Comparison of ENCODE assay signal across 25 mouse cellular contexts in the genomic region with DNA sequence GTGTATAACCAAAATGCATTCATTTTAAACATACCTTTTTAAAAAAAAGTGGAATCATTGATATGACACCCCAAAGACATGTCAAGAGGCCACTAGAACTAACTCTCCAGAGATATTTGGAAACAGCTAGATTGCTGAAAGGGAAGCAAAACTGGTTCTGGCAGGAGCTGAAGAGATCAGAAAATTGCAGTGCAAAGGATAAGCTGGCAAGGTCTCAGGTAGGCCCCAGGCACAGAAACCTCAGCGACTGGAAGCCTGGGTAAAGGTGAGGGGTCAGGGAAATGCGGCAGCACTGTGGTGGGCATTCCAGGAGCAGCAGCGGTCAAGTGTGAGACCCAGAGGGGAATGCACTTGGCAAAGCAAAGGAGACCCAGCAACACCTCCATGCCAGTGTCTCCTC. TPM values are rescaled to one million over a fixed set of nuclear protein-coding genes. Genes with fewer than 3 reads are reported as not detected.
DNase-seq lines count a peak whose midpoint lies in the region; ATAC-seq and TF ChIP-seq lines count a peak whose summit lies in the region.
"Had no signal": no experiment of that assay in that cellular context is flagged by ENCODE, and none has a peak within 500 bp of the region (broad histone marks: within the 10 kb centered on the region; RNA-seq: fewer than 3 reads in every experiment).

No protein-coding gene starts in this region.

- no peak overlapping the region for H3K27ac ChIP-seq in liver, embryonic 11.5 days (ENCODE audit: low read depth, low read length)
- H3K27ac ChIP-seq in lung, embryonic 16.5 days (ENCODE audit: low read length) = peak overlapping the region; percentile 56; the same call in 1 of the 2 replicates
- H3K27ac ChIP-seq in stomach, postnatal 0 days (replicated peaks) = no peak overlapping the region
- H3K27ac ChIP-seq: forebrain, embryonic 10.5 days; heart, embryonic 15.5 days; hindbrain, embryonic 14.5 days; hindbrain, postnatal 0 days had no signal

- peak; percentile 83 for DNase-seq in heart, adult 11 months
- DNase-seq in heart, postnatal 25 days (ENCODE audit: low spot score) = no peak
- peak; percentile 10 for DNase-seq in liver, embryonic 11.5 days (ENCODE audit: low spot score)
- no peak for DNase-seq in liver
- DNase-seq in lung, postnatal 4 days = no peak
- DNase-seq in lung, postnatal 25 days (ENCODE audit: low spot score) = peak; percentile 21
- DNase-seq in stomach, postnatal 0 days (ENCODE audit: low spot score) = no peak
- DNase-seq: adrenal gland, postnatal 10 days; adrenal gland, postnatal 36 days; B cell, adult 2 months; cerebellum, adult 18-20 months; cerebellum, adult 9-10 months; cerebellum, postnatal 14 days; gastrocnemius, postnatal 25 days; heart, postnatal 10 days; heart, postnatal 4 days had no signal

- H3K36me3 ChIP-seq in liver, embryonic 11.5 days (ENCODE audit: control insufficient read depth, insufficient read depth, low read length) = no peaks in the 10 kb centered on the region
- H3K36me3 ChIP-seq in lung, embryonic 16.5 days (ENCODE audit: control insufficient read depth, insufficient read depth, low read length) = no peaks in the 10 kb centered on the region
- no peaks in the 10 kb centered on the region for H3K36me3 ChIP-seq in stomach, postnatal 0 days (ENCODE audit: control insufficient read depth, insufficient read depth, low read length)
- H3K36me3 ChIP-seq: forebrain, embryonic 10.5 days; G1E; heart, embryonic 12.5 days; heart, embryonic 15.5 days had no signal

- H3K9ac ChIP-seq in liver, embryonic 11.5 days (ENCODE audit: low read depth, low read length) = no peak overlapping the region
- H3K9ac ChIP-seq in lung, embryonic 16.5 days (ENCODE audit: low read length) = no peak overlapping the region
- H3K9ac ChIP-seq in stomach, postnatal 0 days (ENCODE audit: low read length) = no peak overlapping the region
- H3K9ac ChIP-seq: heart, embryonic 12.5 days; heart, embryonic 15.5 days; hindbrain, embryonic 14.5 days had no signal

- no peaks in the 10 kb centered on the region; the same call in 1 of the 2 replicates for H3K27me3 ChIP-seq in liver, embryonic 11.5 days (replicated peaks; ENCODE audit: control insufficient read depth, insufficient read depth, low read length)
- no peaks in the 10 kb centered on the region for H3K27me3 ChIP-seq in lung, embryonic 16.5 days (ENCODE audit: control insufficient read depth, insufficient read depth, low read depth, low read length)
- H3K27me3 ChIP-seq in stomach, postnatal 0 days (ENCODE audit: control insufficient read depth, insufficient read depth, low read length) = no peaks in the 10 kb centered on the region
- H3K27me3 ChIP-seq: heart, embryonic 12.5 days; heart, embryonic 15.5 days; Patski had no signal

- H3K4me3 ChIP-seq in liver, embryonic 11.5 days (ENCODE audit: low read depth, low read length) = no peak overlapping the region
- no peak overlapping the region for H3K4me3 ChIP-seq in lung, embryonic 16.5 days (ENCODE audit: low read length)
- no peak overlapping the region for H3K4me3 ChIP-seq in stomach, postnatal 0 days (ENCODE audit: low read depth, low read length)
- H3K4me3 ChIP-seq: forebrain, embryonic 10.5 days; heart, embryonic 12.5 days; heart, embryonic 15.5 days had no signal

- no peak for TF ChIP-seq EP300 in stomach, postnatal 0 days (optimal IDR thresholded peaks at IDR 0.05)

- H3K4me1 ChIP-seq in liver, embryonic 11.5 days (replicated peaks; ENCODE audit: control insufficient read depth, insufficient read depth, low read length) = no peaks in the 10 kb centered on the region
- H3K4me1 ChIP-seq in lung, embryonic 16.5 days (replicated peaks; ENCODE audit: control insufficient read depth, insufficient read depth, low read length) = peaks cover 16% of the 10 kb centered on the region
- H3K4me1 ChIP-seq in stomach, postnatal 0 days (replicated peaks; ENCODE audit: control insufficient read depth, insufficient read depth) = no peaks in the 10 kb centered on the region
- H3K4me1 ChIP-seq: forebrain, embryonic 10.5 days; heart, embryonic 12.5 days had no signal

- no peak overlapping the region for H3K4me2 ChIP-seq in liver, embryonic 11.5 days
- H3K4me2 ChIP-seq in lung, embryonic 16.5 days (ENCODE audit: low read depth, low read length) = no peak overlapping the region
- no peak overlapping the region for H3K4me2 ChIP-seq in stomach, postnatal 0 days (replicated peaks; ENCODE audit: low read depth)
- H3K4me2 ChIP-seq: heart, embryonic 12.5 days; heart, embryonic 15.5 days; hindbrain, embryonic 14.5 days had no signal

- 64% methylated on average over 3 of the region's 3 CpGs for WGBS in liver, embryonic 11.5 days
- 44% methylated on average over 3 of the region's 3 CpGs for WGBS in lung, embryonic 16.5 days
- WGBS in stomach, postnatal 0 days = 53% methylated on average over 3 of the region's 3 CpGs

- ATAC-seq in liver, embryonic 11.5 days (replicated peaks; ENCODE audit: low FRiP score) = no peak
- peak; percentile 58; the same call in 1 of the 2 replicates for ATAC-seq in lung, embryonic 16.5 days (ENCODE audit: low read depth)
- no peak for ATAC-seq in stomach, postnatal 0 days (ENCODE audit: low FRiP score, low TSS enrichment)
- ATAC-seq: forebrain, embryonic 14.5 days; hindbrain, postnatal 0 days; Patski had no signal

- no peaks in the 10 kb centered on the region for H3K9me3 ChIP-seq in liver, embryonic 11.5 days (ENCODE audit: control insufficient read depth, low read length)
- no peaks in the 10 kb centered on the region for H3K9me3 ChIP-seq in lung, embryonic 16.5 days (ENCODE audit: control insufficient read depth, low read length)
- H3K9me3 ChIP-seq in stomach, postnatal 0 days (ENCODE audit: control insufficient read depth, low read length) = no peaks in the 10 kb centered on the region
- H3K9me3 ChIP-seq: forebrain, embryonic 10.5 days; heart, embryonic 12.5 days; heart, embryonic 15.5 days had no signal

- TF ChIP-seq CTCF in stomach, postnatal 0 days (IDR thresholded peaks at IDR 0.05; ENCODE audit: low read depth) = no peak

- intact Hi-C loops in heart, postnatal 25 days (cut with DNase I) = no loop called here

RNA-seq across cellular contexts. Expression of a gene that starts 30.0 kb away (rescaled TPM):
- 10 to 100 TPM; 13.8 to 14.3 TPM for total RNA-seq in heart, postnatal 25 days (2021)
- 2.7 and 3.1 TPM in 2 replicates for polyA plus RNA-seq in liver, embryonic 11.5 days (2014; fragmentation: Nextera tagmentation; extraction: Ambion mirVana)
- 48.0 and 56.5 TPM in 2 replicates for polyA plus RNA-seq in lung, embryonic 16.5 days (2015; fragmentation: Nextera tagmentation; extraction: Ambion mirVana)
- polyA plus RNA-seq in stomach, postnatal 0 days (2015; fragmentation: Nextera tagmentation; extraction: Ambion mirVana) = 20.5 and 21.8 TPM in 2 replicates
- total RNA-seq: G1E had no signal
- polyA plus RNA-seq: G1E had no signal

Comparison
In these comparisons a context has a peak if more than half of its experiments do, and no peak if none do; other contexts are left out.
1. DNase-seq: peak in heart, adult 11 months (single experiment), liver, embryonic 11.5 days (single experiment) and lung, postnatal 25 days (single experiment); none in heart, postnatal 25 days (single experiment), liver (single experiment), lung, postnatal 4 days (0 of 2) and stomach, postnatal 0 days (single experiment).